Mouse (Mus musculus): ENCODE results near the gene Daam1. TPM values are rescaled to one million over a fixed set of nuclear protein-coding genes. Genes with fewer than 3 reads are reported as not detected.

The Daam1 gene
- polyA plus RNA-seq, 1 experiment from 2014 or later, result 25.0 TPM

DNA sequence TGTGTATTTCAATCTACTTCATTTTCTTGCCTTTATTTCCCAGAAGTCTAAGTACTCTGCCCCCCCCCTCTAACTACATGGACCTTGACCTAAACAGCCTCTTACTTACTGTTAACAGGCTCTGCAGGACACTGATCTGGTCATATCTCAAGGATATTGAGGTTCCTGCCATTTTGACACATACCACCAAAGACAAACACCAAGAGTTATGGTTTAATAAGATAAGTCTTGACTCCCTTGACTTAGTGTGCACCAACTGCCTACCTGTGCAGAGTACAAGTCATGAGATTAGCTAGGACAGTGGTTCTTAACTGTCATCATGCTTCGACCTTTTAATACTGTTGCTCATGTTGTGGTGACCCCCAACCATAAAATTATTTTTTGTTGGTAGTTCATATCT is 59.4 kb downstream of the Daam1 start:
- no peak overlapping the region for H3K27ac ChIP-seq
- H3K4me2 ChIP-seq, result no peak overlapping the region
- peaks cover 62% of the 10 kb centered on the region for H3K4me1 ChIP-seq (replicated peaks)
- no peak overlapping the region for H3K4me3 ChIP-seq
- H3K36me3 ChIP-seq, result no peaks in the 10 kb centered on the region
- no peaks in the 10 kb centered on the region for H3K9me3 ChIP-seq
- no peak for ATAC-seq (ENCODE audit: low FRiP score)
- no peaks in the 10 kb centered on the region for H3K27me3 ChIP-seq
- WGBS, result 98% methylated on average over 1 of the region's 1 CpGs
- no peak overlapping the region for H3K9ac ChIP-seq

DNA sequence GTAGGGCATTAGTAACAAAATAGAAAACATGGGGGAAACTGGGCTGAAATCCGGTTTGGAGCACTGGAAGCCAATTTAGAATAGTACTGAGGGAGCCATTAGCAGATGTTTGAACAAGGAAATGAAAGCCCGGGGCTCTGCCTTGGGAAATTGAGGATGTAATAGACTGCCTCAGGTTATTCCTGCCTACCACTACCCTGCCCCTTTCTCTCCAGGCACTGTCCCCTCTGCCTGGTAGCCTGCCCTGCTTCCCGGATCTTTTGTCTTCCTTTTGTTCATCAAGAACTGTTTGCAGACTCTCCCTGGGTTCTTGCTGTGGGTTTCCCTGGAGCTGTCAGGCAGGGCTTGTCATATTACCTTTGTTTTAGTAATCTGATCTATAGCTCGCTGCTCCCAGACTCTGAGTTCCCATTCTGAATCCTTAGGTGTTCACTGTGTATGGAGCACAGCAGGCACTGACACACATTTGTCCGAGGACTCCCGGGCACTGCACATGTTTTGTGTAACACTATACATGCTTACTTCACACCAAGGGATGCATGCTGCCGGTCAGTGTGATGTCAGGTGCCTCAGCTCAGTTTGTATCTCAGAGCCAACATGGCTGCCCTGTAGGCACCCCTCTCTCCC is 61.0 kb downstream of the Daam1 start:
- Histone ChIP-seq H3K36me3 (peaks cover 10% of the 10 kb centered on the region), H3K9ac (no peak overlapping the region), H3K27me3 (no peaks in the 10 kb centered on the region), H3K9me3 (no peaks in the 10 kb centered on the region), H3K4me3 (no peak overlapping the region), H3K4me2 (0 out of 2 replicates have a peak overlapping the region, but pooled peaks have one; percentile 3), H3K4me1 (replicated peaks) (peaks cover 46% of the 10 kb centered on the region), H3K27ac (peak overlapping the region; percentile 80)
- peak; percentile 27 for ATAC-seq (ENCODE audit: low FRiP score)
- 30% methylated on average over 7 of the region's 7 CpGs for WGBS

DNA sequence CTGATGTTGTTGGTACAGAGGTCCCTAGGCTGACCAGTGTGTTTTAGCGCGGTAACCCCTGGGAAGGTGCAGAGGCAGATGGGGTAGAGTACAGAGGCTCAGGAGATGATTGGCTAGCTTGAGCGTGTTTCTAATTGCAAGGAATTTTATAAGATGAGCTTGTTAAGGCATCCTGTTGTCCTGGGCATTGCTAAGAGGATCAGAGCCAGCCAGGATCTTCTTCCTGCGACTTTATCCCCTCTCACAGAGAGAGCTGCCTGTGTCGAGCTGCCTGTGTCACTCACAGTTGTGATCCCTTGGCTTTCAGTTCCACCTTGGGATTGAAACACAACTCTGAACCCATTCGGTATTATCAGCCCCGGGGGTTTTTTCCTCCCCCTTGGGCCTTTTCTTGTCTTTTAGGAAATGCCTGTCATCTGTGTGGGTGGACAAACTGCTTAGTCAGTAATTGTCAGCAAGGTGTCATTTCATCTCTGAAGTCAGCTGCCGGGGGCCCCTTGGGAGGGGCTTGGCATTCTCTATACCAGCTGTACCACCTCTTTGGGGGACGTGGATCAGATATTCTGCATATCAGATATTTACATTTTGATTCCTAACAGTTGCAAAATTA is 62.2 kb downstream of the Daam1 start:
- Histone ChIP-seq H3K4me3 (no peak overlapping the region), H3K36me3 (peaks cover 20% of the 10 kb centered on the region), H3K27me3 (no peaks in the 10 kb centered on the region), H3K9ac (no peak overlapping the region), H3K9me3 (no peaks in the 10 kb centered on the region), H3K4me1 (replicated peaks) (peaks cover 39% of the 10 kb centered on the region), H3K4me2 (no peak overlapping the region), H3K27ac (no peak overlapping the region)
- WGBS, result 65% methylated on average over 9 of the region's 9 CpGs
- no peak for ATAC-seq (ENCODE audit: low FRiP score)

DNA sequence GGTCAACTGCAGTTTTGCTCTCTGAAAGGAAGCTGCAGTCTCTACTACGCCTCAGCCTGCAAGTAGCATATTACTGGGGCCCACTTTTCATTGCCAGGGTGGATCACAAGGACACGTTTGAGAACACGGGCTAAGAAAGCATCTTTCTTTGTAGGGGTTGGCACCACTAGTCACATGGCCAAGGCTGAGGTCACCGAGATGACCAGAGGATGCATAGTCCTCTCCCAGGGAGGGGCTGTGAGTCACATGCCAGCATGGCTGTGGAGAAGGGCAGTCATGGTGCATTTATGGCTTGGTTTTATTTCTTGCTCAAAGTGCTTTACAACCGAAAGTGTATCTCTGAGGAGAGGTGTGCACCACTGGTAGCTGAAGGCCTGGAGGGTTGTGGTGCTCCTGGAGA is 67.4 kb downstream of the Daam1 start:
- Histone ChIP-seq H3K9ac (no peak overlapping the region), H3K27me3 (no peaks in the 10 kb centered on the region), H3K4me2 (no peak overlapping the region), H3K36me3 (peaks cover 40% of the 10 kb centered on the region), H3K27ac (no peak overlapping the region), H3K4me1 (replicated peaks) (peaks cover 10% of the 10 kb centered on the region), H3K9me3 (no peaks in the 10 kb centered on the region), H3K4me3 (no peak overlapping the region)
- WGBS, result 88% methylated on average over 5 of the region's 5 CpGs
- no peak for ATAC-seq (ENCODE audit: low FRiP score)

DNA sequence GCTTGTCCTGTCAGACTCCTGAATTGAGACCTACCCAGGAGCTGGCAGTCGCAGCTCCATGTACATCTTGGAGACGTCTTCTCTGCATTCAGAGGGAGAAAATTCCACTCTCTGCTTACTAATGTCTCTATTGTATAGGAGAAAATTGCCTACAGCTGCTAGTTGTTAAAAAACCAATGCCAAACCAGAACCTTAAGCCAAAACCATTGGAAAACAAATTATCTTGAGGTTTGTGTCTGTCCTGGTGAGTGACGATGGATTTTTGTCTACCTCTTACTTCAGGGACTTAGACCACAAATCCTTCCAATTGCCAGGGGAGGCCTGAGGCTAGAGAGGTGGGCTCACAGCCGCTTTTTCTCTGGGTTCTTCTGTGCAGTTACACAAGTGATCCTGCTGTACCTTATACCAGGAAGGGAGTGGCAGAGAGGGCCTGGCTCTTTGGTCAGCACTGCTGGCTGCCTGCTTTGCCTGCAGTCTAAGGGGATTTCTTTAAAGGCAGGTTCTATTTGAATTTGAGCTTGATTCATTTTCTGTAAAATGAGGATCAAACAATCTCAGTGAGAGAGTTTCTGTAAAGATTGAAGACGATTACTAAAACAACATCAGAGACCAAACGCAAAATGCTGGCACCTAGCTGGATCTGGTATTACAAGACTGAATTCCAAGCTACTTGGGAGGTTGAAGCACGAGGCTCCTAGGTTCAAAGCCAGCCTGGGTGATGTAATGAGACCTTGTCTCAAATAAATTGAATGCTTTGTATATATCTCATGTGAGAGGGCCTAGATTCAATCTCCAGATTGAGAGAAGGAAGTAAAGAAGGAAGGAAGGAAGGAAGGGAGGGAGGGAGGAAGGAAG is 68.0 kb downstream of the Daam1 start:
- H3K27me3 ChIP-seq, result no peaks in the 10 kb centered on the region
- WGBS, result 79% methylated on average over 7 of the region's 7 CpGs
- no peaks in the 10 kb centered on the region for H3K9me3 ChIP-seq
- no peak overlapping the region for H3K27ac ChIP-seq
- H3K4me3 ChIP-seq, result no peak overlapping the region
- no peak for ATAC-seq (ENCODE audit: low FRiP score)
- H3K4me1 ChIP-seq (replicated peaks), result peaks cover 5% of the 10 kb centered on the region; the same call in 1 of the 2 replicates
- no peak overlapping the region for H3K4me2 ChIP-seq
- peaks cover 40% of the 10 kb centered on the region for H3K36me3 ChIP-seq
- no peak overlapping the region for H3K9ac ChIP-seq

DNA sequence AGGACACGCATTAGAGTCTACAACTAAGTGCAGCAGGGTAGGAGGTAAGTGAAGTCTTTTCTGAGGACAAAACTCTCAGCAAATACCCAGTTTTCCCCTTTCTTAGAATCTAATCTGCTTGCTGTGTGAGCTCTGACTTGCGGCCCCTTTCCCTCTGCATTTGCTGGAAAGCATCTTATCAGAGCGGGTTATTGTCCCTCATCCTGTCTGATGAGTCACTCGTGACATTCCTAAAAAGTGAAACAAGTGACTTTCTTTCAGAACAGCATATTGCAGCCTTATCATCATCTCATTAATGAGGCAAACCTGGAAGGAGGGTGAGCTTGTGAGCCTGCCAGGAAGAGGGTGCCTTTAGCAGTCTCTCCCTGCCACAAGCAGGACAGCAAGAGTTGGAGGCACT is 68.7 kb downstream of the Daam1 start:
- no peak for ATAC-seq (ENCODE audit: low FRiP score)
- Histone ChIP-seq H3K4me1 (replicated peaks) (0 out of 2 replicates have a peak, but pooled peaks cover 5% of the 10 kb centered on the region), H3K9me3 (no peaks in the 10 kb centered on the region), H3K9ac (no peak overlapping the region), H3K27ac (no peak overlapping the region), H3K27me3 (no peaks in the 10 kb centered on the region), H3K4me3 (no peak overlapping the region), H3K4me2 (no peak overlapping the region), H3K36me3 (peaks cover 40% of the 10 kb centered on the region)
- 87% methylated on average over 4 of the region's 4 CpGs for WGBS

DNA sequence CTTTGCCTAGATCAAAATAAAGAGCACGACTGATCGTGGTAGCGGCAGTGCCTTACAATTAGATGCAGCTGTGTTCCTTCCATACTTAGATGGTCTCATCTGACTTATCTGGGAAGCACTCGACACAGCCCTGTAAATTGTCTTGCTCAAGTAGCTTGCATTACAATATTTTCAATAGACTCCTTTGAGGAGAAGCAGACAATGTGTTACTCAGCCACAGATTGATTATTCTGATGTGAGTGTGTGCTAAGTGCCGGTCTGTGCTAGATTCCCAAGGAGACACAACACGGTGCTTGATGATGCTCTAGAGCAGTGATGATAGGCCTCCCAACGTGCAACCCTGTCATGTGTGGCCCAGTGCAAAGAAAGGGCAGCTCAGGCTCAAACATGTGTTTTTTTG is 70.3 kb downstream of the Daam1 start:
- H3K4me1 ChIP-seq (replicated peaks), result peaks cover 16% of the 10 kb centered on the region
- peaks cover 36% of the 10 kb centered on the region for H3K36me3 ChIP-seq
- 53% methylated on average over 7 of the region's 7 CpGs for WGBS

DNA sequence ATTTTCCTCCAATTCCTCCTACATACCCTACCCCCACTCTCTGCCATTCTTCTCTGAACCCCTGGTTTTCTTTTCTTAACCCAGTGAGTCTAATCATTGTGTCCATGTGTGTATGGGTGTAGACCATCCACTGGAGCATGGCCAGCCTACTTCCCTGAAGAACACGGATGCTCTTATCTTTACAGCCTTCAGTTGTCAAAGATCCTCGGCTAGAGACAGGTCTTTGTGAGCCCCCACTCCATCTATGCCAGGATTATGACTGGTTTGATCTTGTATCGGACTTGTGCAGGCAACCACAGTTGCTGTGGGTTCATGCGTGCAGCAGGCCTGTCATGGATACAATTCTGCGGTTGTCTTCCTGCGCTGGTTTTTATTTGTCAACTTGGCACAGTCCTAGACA is 71.0 kb downstream of the Daam1 start:
- no peak overlapping the region for H3K27ac ChIP-seq
- no peak overlapping the region for H3K4me2 ChIP-seq
- H3K9ac ChIP-seq, result no peak overlapping the region
- H3K27me3 ChIP-seq, result no peaks in the 10 kb centered on the region
- H3K9me3 ChIP-seq, result no peaks in the 10 kb centered on the region
- 96% methylated on average over 6 of the region's 6 CpGs for WGBS
- no peak for ATAC-seq (ENCODE audit: low FRiP score)
- H3K4me1 ChIP-seq (replicated peaks), result peaks cover 23% of the 10 kb centered on the region
- H3K36me3 ChIP-seq, result peaks cover 30% of the 10 kb centered on the region
- no peak overlapping the region for H3K4me3 ChIP-seq

More for the DNA sequence above, 70.3 kb downstream of the Daam1 start:
- Histone ChIP-seq H3K27ac (no peak overlapping the region), H3K9ac (no peak overlapping the region), H3K9me3 (no peaks in the 10 kb centered on the region), H3K27me3 (no peaks in the 10 kb centered on the region), H3K4me3 (no peak overlapping the region), H3K4me2 (no peak overlapping the region)
- no peak for ATAC-seq (ENCODE audit: low FRiP score)

DNA sequence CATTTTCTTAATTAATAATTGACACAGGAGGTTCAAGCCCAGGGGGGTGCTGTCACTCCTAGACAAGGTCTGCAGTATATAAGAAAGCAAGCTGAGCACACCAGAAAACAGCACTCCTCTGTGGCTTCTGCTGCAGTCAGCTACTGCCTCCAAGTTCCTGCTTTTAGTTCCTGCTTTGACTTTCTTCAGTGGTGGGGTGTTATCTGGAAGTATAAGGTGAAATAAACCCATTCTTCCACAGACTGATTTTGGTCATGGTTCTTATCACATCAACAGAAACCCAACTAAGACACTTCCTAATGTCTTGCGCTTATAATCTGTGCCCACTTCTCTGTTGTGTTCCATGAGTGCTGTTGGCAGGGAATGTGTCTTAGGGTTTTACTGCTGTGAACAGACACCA is 71.4 kb downstream of the Daam1 start:
- WGBS, result 100% methylated on average over 1 of the region's 1 CpGs
- ATAC-seq (ENCODE audit: low FRiP score), result no peak
- Histone ChIP-seq H3K4me2 (no peak overlapping the region), H3K9me3 (no peaks in the 10 kb centered on the region), H3K4me3 (no peak overlapping the region), H3K27me3 (no peaks in the 10 kb centered on the region), H3K9ac (no peak overlapping the region), H3K27ac (no peak overlapping the region), H3K36me3 (peaks cover 27% of the 10 kb centered on the region), H3K4me1 (replicated peaks) (peaks cover 23% of the 10 kb centered on the region)

DNA sequence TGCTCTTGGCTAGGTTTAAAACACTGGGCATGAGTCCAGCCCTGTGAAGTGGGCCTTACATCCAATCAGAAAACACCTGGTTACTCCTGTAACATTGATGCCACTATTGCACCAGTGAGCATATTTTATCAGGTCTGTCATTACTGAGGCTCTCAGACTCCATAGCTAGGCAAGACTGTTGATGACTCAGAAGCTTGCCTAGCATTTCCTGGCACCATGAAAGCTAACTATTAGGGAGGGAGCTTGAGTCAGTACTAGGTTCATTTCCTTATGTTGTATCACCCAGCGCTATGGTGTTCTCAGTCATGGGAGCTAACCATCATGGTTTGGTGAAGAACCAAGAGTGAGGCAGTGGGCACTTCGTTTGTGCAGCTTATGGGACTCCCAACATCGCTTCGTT is 72.3 kb downstream of the Daam1 start:
- ATAC-seq (ENCODE audit: low FRiP score), result no peak
- H3K4me2 ChIP-seq, result no peak overlapping the region
- WGBS, result 97% methylated on average over 4 of the region's 4 CpGs

DNA sequence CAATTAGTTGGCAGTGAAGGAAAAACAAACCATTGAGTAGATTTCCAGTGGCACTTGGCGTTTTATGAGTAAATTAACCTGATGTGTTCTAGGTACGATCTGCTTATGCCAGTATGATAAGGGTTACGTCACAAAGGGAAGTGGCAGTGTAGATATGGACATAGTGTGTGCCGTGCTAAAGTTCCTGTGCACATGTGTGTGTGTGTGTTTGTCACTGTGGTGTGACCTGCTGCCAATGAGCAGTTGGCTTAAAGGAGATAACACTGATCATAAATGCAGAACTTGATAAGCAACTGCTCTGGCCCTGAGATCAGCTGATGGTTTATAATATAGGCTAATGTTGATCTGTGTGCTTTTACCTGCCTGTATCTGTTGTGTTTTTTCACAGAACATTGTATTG is 73.4 kb downstream of the Daam1 start:
- no peaks in the 10 kb centered on the region for H3K27me3 ChIP-seq
- peaks cover 18% of the 10 kb centered on the region for H3K36me3 ChIP-seq
- no peak overlapping the region for H3K9ac ChIP-seq
- no peaks in the 10 kb centered on the region for H3K9me3 ChIP-seq
- no peak overlapping the region for H3K27ac ChIP-seq
- H3K4me2 ChIP-seq, result no peak overlapping the region
- H3K4me1 ChIP-seq (replicated peaks), result peaks cover 22% of the 10 kb centered on the region
- WGBS, result 81% methylated on average over 4 of the region's 4 CpGs
- ATAC-seq (ENCODE audit: low FRiP score), result no peak
- no peak overlapping the region for H3K4me3 ChIP-seq

More for the DNA sequence above, 72.3 kb downstream of the Daam1 start:
- no peak overlapping the region for H3K9ac ChIP-seq
- peaks cover 19% of the 10 kb centered on the region for H3K36me3 ChIP-seq
- no peaks in the 10 kb centered on the region for H3K27me3 ChIP-seq
- no peak overlapping the region for H3K4me3 ChIP-seq
- H3K27ac ChIP-seq, result no peak overlapping the region
- H3K9me3 ChIP-seq, result no peaks in the 10 kb centered on the region
- peaks cover 22% of the 10 kb centered on the region for H3K4me1 ChIP-seq (replicated peaks)

DNA sequence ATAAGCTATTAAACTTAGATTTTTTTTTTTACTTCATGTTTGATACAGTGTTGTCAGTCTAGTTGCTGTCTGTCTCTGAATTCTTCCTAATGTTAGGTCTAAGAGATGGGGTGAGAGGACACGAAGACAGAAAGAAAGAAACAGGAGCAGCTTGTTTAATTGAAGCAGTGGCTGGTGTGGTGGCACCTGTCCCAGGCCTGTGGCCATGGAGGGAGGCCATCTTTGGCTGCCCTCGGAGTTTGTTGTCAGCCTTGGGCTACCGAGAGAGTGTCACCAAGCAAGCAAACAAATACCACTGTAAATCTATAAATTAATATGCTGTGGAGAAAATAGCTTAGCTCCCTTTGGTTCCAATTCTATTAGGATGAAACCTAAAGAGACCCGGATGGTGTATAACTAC is 74.0 kb downstream of the Daam1 start:
- ATAC-seq (ENCODE audit: low FRiP score), result no peak
- Histone ChIP-seq H3K27ac (no peak overlapping the region), H3K9me3 (no peaks in the 10 kb centered on the region), H3K27me3 (no peaks in the 10 kb centered on the region), H3K4me3 (no peak overlapping the region), H3K9ac (no peak overlapping the region), H3K4me1 (replicated peaks) (peaks cover 23% of the 10 kb centered on the region), H3K4me2 (no peak overlapping the region), H3K36me3 (peaks cover 18% of the 10 kb centered on the region)
- WGBS, result 87% methylated on average over 4 of the region's 4 CpGs

Measured in hindbrain, embryonic 13.5 days (tissue).